Mouse (Mus musculus) small intestine, adult 2 months (tissue): Measurements from ENCODE around the gene Dclk1.

Source experiments
- CTCF ChIP-seq: fragments of 200-500 bp; IDR thresholded peaks from 2 replicates; pipeline ENCODE4 v1.5.1; 2012; ENCODE audit warnings: low read depth, mild to moderate bottlenecking, control low read depth, inconsistent platforms, low read length, moderate library complexity, mixed read lengths; ENCODE audit not compliant: insufficient replicate concordance, insufficient read length; ENCODE audit errors: extremely low read depth
- POLR2A ChIP-seq: fragments of 200-500 bp; IDR thresholded peaks from 2 replicates; pipeline ENCODE4 v1.6.1; 2012; ENCODE audit warnings: low read depth, mild to moderate bottlenecking, control low read depth, inconsistent platforms, low read length, moderate library complexity

DNA sequence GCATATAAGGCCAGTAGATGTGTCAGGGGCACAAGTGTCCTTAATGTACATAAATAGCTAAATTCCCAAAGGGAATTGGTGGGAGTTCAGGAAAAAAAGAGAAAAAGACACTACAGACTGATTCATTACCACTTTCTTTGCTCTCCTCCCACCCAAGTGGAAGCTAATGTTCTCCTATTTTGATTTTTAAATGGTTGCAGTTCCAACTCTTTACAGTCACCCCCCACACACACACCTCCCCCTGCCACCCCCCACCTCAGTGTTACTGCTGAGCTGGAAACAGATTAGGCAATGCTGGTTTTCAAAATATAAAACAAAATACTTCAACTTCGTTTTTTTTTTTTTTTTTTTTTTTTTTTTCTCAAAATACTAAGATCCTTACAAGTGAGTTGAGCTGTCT lies 81.9 kb downstream of the Dclk1 start:
- TF ChIP-seq POLR2A (no peak), CTCF (no peak)
